Mouse (Mus musculus) CH12.LX (cell line): ENCODE data around the gene Gm20388.
A peak's percentile ranks its signal among the peaks of the same experiment; 100 is the strongest.

Experiments used
- CHD2 ChIP-seq: IDR thresholded peaks from 2 replicates; pipeline ENCODE4 v1.6.1; 2011; ENCODE audit warnings: low read length, improper control_type of control experiment
- E2F4 ChIP-seq: IDR thresholded peaks from 2 replicates; pipeline ENCODE4 v1.6.1; 2011; ENCODE audit warnings: low read depth, low read length, improper control_type of control experiment; ENCODE audit not compliant: insufficient replicate concordance
- EP300 ChIP-seq: IDR thresholded peaks from 2 replicates; pipeline ENCODE4 v1.6.1; 2011; ENCODE audit warnings: low read length, improper control_type of control experiment
- HCFC1 ChIP-seq: IDR thresholded peaks from 2 replicates; pipeline ENCODE4 v1.6.1; 2012; ENCODE audit warnings: low read depth, mild to moderate bottlenecking, inconsistent platforms, low read length, improper control_type of control experiment
- IRF4 ChIP-seq: IDR thresholded peaks from 2 replicates; pipeline ENCODE4 v1.6.1; 2014; ENCODE audit warnings: low read depth, mild to moderate bottlenecking, inconsistent platforms, low read length, improper control_type of control experiment
- POLR2A ChIP-seq: IDR thresholded peaks from 2 replicates; pipeline ENCODE4 v1.6.1; 2011; ENCODE audit warnings: low read depth, mild to moderate bottlenecking, improper control_type of control experiment, low read length
- POLR2AphosphoS2 ChIP-seq: IDR thresholded peaks from 2 replicates; pipeline ENCODE4 v1.6.1; 2011; ENCODE audit warnings: low read depth, low read length, improper control_type of control experiment
- RCOR1 ChIP-seq: conservative IDR thresholded peaks from 2 replicates; pipeline ENCODE4 v1.6.1; 2012; ENCODE audit warnings: low read depth, mild to moderate bottlenecking, inconsistent platforms, low read length, improper control_type of control experiment
- ZC3H11A ChIP-seq: IDR thresholded peaks from 2 replicates; pipeline ENCODE4 v1.6.1; 2012; ENCODE audit warnings: low read depth, mild to moderate bottlenecking, inconsistent platforms, low read length, improper control_type of control experiment

- TF ChIP-seq HCFC1: peak; percentile 21; the same call in 1 of the 2 replicates
- no peak for TF ChIP-seq IRF4
- TF ChIP-seq E2F4: no peak
- peak; percentile 49; the same call in 1 of the 2 replicates for TF ChIP-seq CHD2
- TF ChIP-seq POLR2AphosphoS2: no peak; the same call in none of the 2 replicates
- no peak for TF ChIP-seq EP300
- no peak for TF ChIP-seq POLR2A
- no peak for TF ChIP-seq ZC3H11A
- no peak for TF ChIP-seq RCOR1
These were observed 1996.2 kb downstream of the Gm20388 start for GRCm38 (mm10) chr8:121906542-121907512.
